Mouse (Mus musculus) R1 (cell line): ENCODE measurements around the gene Ttc21a.
A peak's percentile ranks its signal among the peaks of the same experiment; 100 is the strongest.
"Not testable (repeated sequence)": the region's sequence is repeated elsewhere in the genome, so short reads cannot be mapped to it uniquely, and the experiment has no call there.

Source experiments
- DNase-seq: peaks from one replicate; pipeline ENCODE4 v3.0.0-alpha.2; 2018; ENCODE audit warnings: low read depth, low spot score

Ttc21a gene

DNA sequence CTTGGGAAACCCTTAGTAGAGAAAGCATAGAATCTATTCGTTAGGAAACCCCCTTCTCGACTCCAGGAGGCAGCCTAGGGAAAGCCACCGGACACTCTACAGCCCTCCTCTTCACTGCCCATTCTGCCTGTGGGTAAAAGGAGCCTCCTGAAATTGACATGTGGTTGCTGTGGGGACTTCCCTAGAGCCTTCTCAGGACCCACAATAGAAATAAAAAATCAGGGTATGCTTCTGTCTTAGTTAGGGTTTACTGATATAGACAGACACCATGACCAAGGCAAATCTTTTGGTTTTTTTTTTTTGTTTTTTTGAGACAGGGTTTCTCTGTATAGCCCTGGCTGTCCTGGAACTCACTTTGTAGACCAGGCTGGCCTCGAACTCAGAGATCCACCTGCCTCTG is 58.7 kb downstream of the Ttc21a start:
- DNase-seq, result no peak

DNA sequence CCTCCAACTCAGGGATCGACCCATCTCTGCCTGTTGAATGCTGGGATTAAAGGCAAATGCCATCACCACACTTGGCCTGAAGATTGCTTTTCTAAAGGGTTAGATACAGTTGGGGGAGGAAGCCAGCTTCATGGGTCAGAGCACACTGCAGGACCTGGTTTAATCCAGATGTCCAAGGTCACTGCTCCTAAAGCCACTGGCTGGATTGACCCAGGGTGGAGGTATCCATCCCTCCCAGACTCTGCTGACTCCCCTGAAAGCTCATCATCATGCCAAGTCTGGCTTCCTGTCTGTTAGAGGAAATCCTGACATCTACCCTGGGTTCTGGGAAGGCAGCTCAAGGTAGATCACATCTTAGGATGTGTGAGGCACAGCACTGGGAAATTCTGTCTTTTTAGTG is 61.4 kb downstream of the Ttc21a start:
- DNase-seq, result no peak

DNA sequence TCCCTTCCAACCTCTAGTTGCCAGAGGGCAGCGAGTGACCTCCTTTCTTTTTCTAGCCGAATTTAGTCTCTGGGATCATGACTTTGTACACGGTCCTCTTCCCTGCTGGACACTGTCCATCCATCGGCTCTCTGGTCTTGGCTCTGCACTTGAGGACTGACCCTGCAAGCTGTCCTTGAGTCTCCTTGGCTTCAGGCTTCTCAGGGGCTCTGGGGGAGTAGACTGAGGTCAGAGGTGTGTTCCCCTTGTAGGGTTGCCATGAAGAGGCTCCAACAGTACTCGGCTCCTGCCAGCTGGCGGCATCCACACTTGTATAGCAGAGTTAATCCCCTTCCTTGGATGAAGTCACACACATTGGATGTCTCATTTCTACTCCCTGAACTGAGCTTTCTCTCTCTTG is 62.2 kb downstream of the Ttc21a start:
- DNase-seq, result no peak

DNA sequence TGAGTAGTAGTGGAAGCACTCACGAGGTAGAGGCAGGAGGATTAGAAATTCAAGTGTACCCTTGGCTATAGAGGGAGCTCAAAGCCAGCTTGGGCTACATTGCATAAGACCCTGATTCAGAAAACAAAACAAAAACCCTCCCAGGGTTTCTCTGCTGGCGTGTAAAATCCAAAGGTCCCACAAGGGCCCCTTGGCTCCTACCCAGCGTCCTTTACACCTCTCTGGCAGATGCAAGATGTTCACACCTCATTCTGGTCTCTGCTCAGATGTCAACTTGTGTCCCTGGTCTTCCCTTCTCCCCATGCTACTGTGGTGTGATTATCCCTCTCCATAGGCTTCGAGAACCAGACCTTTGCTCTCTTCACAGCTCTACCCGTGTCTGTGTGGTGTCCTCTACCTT is 63.4 kb downstream of the Ttc21a start:
- DNase-seq, result no peak

DNA sequence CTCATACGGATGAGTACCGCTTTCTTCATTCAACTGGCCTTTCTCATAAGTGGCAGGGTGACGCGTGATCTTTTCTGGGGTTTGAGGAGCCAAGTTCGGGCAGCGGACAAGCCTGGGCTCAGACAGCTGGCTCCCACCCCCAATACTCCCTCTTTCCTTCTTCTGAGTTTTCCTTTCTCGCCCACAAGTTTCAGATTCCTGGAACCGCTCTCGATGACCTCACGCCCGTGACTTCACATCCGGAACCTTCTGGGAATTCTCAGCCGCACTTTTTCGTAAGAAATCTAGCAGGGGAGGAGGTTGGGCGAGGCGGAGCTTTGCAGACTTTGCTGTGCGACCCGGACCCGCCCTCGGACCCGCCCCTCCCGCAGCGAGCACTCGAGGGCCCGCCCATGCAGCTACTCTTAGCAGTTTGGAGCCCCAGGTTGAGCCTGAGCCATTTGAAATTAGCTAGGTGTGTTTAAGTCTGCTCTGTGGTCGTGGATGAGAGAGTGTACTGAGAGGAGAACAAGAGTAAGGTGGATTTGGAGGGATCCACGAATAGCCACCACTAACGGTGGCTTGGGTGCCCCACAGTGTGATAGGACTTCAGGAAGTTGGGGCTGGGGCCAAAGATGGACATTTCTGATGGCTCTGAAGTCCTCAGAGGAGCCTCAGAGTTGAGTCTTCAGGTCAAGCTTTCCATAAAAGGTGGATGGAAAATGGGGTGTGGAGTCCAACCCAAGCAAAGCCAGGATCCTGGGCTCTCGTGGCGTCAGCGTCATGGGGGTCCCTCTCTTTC is 64.7 kb downstream of the Ttc21a start:
- peak; percentile 97 for DNase-seq

DNA sequence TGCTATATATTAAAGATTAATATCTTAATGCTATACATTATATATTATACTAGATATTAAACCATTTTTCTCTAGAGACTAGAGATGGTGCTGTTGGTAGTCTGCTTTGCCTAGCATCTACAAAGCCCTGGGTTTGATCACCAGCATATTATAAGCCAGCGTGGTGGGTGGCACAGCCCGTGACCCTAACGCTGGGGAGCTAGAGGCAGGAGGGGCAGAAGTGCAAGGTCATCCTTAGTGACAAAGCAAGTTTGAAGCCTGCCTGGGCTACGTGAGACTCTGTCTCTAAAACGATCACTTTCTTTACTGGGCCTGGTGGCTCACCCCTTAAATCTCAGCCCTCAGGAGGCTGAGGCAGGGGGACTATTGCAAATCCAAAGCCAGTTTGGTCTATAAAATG is 65.5 kb downstream of the Ttc21a start:
- no peak for DNase-seq

DNA sequence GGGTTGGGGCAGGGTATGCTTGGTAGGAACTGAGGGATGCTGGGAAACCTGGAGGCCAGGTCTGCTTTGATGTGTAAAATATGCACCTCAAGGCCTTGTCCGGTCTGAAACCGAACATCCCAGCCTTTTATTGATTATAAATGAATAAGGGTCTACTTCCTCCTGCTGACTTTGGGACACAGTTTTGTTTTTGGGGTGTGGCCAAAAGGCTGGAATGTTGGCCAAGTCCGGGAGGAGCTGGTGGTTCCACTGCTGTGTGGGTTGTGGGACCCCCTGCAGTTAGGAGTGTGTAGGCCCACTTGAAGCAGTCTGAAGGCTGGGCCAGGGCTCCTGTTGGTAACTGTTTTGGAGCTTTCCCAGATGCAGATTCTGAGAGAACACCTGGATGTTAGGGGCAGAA is 68.5 kb downstream of the Ttc21a start:
- peak; percentile 97 for DNase-seq

DNA sequence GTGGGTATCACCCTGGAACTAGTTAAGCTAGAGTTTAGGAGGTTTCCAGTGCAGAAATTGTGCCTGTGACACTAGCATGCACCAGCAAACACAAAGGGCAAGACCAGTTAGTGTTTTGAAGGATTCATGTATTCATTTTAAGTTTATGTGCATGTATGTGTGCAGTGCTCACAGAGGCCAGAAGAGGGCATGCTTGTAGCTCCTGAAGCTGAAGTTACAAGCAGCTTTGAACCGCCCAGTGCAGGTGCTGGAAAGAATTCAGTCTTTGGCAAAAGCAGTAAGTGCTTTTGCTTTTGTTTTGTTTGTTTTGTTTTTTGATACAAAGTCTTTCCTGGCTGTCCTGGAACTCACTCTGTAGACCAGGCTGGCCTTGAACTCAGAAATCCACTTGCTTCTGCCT is 70.4 kb downstream of the Ttc21a start:
- DNase-seq, result peak; percentile 85

DNA sequence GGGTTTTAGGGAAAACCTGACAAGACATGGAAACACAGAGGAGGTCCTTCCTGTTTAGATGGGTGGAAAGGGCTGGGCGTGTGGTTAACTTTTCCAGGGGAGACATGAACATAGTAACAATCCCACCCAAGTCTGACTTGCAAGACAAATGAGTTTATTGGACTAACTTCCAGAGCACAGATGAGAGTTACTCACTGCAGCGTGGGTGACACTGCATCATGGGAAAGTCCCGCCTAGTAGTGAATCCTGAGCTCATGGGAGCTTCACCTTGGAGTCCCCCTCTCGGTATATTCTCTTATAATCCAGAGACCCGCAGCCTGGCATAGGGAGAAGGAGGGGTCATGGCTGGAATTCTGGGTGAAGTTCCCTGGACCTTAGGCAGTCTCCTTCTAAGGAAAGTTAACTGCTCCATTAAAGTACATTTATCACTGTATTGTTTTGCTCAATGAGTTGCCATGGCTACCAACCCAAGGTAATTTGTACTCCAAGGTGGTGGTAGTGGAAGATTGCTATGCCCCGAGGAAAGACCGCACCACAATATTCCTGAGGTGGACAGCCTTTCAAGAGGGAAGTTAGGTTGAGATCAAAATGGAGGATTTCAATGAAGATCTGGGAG is 71.9 kb downstream of the Ttc21a start:
- no peak for DNase-seq

DNA sequence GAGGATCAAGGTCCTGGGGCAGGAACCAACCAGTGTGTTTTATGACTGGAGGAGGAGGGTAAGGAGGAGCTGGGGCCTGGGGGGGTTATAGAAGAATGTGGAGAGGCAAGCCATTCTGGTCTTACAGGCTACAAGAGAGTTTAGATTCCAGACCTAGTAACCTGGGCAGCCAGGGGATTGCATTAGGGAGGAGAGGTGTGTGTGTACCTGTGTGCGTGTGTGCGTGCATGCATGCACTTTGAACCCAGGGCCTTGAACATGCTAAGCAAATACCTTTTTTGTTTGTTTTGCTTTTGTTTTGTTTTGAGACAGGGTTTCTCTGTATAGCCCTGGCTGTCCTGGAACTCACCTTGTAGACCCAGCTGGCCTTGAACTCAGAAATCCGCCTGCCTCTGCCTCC is 72.5 kb downstream of the Ttc21a start:
- no peak for DNase-seq

DNA sequence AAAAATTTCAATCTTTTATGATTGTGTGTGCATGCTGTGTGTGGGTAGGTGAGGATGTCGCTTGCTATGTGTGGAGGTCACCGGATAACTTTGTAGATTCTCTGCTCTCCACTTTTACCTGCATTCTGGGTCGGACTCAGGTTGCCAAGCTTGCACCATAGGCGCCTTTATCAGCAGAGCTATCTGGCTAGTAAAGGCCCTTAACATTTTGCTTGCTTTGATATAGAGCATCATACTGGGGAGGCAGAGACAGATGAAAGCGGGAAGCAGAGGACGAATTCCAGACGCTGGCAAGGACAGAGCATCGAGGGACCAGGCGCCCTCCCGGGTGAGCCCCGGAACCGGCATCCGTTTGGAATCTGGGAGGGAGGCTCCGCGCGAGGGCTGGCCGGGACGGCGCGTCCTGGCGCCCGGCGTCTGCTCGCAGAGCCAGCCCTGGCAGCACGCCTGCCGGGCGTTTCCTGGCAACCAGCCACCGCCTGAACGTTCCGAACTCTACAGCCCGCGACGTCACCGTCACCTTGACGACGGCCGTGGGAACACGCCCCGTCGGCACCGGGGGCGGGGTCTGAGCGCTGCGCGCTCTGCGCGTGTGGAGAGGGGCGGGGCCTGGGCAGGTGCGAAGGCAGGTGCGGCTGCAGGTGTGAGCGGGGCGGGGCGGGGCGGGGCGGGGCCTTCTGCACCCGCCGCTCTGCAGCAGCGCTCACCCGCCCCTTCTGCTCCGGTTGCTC is 73.5 kb downstream of the Ttc21a start:
- DNase-seq, result peak; percentile 94

DNA sequence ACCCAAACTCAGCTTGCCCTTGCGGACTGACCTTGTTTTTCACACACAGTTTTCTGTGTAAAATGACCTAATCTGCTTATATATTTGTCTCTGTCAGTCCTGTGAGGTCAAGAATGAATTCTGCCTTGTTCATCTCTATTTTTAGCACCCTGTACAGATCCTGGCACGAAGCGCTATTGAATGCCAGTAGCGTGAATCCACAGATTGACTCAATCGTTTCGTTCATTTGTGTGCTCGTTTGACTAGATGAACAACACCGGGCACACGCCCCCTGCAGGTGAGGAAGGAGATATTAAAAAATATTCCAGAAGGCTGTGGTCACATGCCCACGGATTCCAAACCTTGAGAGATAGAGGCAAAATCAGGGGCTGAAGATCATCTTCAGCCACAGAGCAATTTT is 74.1 kb downstream of the Ttc21a start:
- peak; percentile 93 for DNase-seq

DNA sequence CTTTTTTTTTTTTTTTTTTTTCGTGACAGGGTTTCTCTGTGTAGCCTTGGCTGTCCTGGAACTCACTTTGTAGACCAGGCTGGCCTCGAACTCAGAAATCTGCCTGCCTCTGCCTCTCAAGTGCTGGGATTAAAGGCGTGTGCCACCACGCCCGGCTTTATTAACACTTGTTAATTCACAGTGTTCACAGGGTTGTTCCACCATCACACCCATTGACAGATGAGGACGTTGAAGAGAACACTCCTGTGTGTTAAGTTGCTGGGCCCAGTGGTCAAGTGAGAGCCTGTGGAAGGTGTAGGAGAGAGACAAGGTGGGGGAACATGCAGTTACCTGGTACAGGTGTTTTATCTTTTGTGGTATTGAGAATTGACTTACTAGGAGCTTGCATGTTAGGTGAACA is 74.8 kb downstream of the Ttc21a start:
- not testable (repeated sequence) for DNase-seq

DNA sequence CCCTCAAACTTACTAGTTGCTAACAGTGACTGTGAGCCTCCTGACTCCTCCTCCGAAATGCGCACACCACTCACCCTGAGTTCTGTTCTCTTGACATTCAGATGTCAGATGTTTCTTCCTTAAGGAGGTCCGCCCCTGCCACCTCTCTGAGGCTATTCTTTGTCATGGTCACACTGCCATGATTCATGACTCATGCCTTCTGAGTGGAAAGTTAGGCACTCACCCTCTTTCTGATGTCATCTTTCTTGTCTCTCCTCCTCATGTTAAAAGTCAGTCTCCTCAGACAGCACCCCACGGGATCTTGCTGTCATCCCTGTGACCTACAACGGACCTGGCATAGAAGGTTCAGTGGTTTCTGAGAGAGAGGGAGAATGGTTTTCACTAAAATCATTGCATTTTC is 75.4 kb downstream of the Ttc21a start:
- peak; percentile 21 for DNase-seq

DNA sequence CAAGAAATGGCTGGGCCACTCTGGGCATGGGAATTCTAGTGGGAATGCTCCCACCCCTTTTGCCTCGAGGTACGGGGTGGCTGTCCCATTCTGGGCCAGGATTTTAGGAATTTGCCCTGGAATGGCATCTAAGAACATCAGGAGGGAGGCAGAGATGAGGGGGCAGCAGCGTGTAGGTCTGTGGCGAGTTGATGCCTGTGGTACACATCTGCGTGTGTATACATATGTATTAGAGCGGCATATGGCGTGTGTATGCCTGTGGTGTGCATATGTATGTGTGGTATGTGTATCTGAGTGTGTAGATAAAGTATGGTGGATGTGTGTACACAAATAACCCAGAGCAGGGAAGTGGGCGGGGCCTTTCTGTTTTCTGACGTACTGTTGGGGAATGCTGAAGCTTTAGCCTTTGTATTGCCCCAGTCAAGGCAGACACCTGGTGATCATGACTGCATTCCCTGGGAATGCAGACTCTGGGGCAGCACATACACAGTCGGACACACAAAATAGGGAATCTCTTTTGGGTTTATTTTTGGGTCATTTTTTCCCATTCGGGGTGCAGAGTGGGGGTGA is 75.9 kb downstream of the Ttc21a start:
- peak; percentile 77 for DNase-seq

DNA sequence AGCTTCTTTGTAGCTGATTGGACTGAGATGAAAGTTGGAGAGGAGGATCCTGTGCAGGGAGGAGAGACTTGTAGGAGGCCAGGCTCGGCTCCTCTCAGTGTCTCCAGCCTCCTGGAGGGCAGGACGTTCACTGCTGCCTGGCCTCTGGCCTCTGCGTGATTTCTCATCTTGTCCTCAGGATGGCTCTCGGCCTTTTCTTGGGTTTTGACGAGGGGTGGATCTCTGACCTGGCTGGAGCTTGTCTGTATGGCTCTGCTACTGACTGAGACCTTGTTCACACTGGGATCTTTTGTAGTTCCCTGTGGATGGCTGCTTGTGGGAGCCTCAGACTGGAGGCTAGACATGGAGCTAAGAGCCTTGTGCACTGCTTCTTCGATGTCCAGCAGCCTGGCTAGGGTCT is 77.4 kb downstream of the Ttc21a start:
- DNase-seq, result no peak

DNA sequence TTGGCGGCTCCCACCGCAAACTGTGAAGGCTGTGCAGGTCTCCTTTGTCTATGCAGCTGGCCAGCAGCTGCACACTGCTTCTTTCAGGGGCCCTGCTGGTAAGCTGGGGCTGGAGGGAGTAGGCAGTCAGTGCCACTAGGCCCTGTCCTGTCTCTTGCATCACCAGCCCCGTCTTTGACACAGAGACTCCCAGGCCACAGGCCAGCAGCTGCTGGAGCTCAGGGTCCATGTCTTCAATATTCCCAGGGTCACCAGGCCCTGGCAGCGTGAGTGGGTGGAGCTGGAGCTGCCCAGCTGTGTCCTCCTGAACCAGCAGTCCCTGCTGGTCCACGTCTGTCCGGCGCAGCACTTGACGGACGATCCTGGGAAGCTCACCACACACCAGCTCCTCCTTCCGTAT is 79.5 kb downstream of the Ttc21a start:
- DNase-seq, result no peak
